Mouse (Mus musculus): ENCODE data around the gene Stat5a. TPM values are rescaled to one million over a fixed set of nuclear protein-coding genes. Genes with fewer than 3 reads are reported as not detected.

The Stat5a gene
- 0.85 and 1.2 TPM in 2 replicates for polyA plus RNA-seq (2015; fragmentation: Nextera tagmentation; extraction: Ambion mirVana)

GRCm38 (mm10) chr11:100858935-100859578 is at the start of gene Stat5a:
Gene Stat5a (plus strand): TSS chr11:100859351.
- no peak within 1 kb of the TSS for H3K27ac ChIP-seq
- H3K4me2 ChIP-seq = peak within 1 kb of the TSS; percentile 62
- peak within 1 kb of the TSS; percentile 51; the same call in 1 of the 2 replicates for H3K9ac ChIP-seq
- H3K4me1 ChIP-seq = peaks cover 5% of the 10 kb centered on the region; the same call in 1 of the 2 replicates
- H3K36me3 ChIP-seq (ENCODE audit: poor library complexity, severe bottlenecking) = no peaks in the 10 kb centered on the region
- 69% methylated on average over 9 of the region's 9 CpGs for WGBS
- H3K9me3 ChIP-seq (replicated peaks) = no peaks in the 10 kb centered on the region
- ATAC-seq = no peak
- peaks cover 85% of the 10 kb centered on the region for H3K27me3 ChIP-seq
- peak within 1 kb of the TSS; percentile 39 for H3K4me3 ChIP-seq

GRCm38 (mm10) chr11:100810516-100810915 is 48.6 kb upstream of the Stat5a start:
- H3K9me3 ChIP-seq (replicated peaks) = no peaks in the 10 kb centered on the region
- H3K4me2 ChIP-seq = no peak overlapping the region
- H3K4me3 ChIP-seq = no peak overlapping the region
- no peaks in the 10 kb centered on the region for H3K36me3 ChIP-seq (ENCODE audit: poor library complexity, severe bottlenecking)
- no peak overlapping the region for H3K9ac ChIP-seq
- peaks cover 4% of the 10 kb centered on the region; the same call in 1 of the 2 replicates for H3K4me1 ChIP-seq
- WGBS = 89% methylated on average over 9 of the region's 9 CpGs
- H3K27me3 ChIP-seq = no peaks in the 10 kb centered on the region
- no peak for ATAC-seq
- H3K27ac ChIP-seq = no peak overlapping the region

- H3K9me3 ChIP-seq (replicated peaks) = no peaks in the 10 kb centered on the region
- no peak overlapping the region for H3K9ac ChIP-seq
- WGBS = 94% methylated on average over 2 of the region's 2 CpGs
Observed at GRCm38 (mm10) chr11:100811132-100811531, 48.0 kb upstream of the Stat5a start.

GRCm38 (mm10) chr11:100814498-100814897 is 44.7 kb upstream of the Stat5a start:
- H3K27ac ChIP-seq = no peak overlapping the region
- H3K4me1 ChIP-seq = peaks cover 9% of the 10 kb centered on the region; the same call in 1 of the 2 replicates
- no peaks in the 10 kb centered on the region for H3K36me3 ChIP-seq (ENCODE audit: poor library complexity, severe bottlenecking)
- WGBS = 80% methylated on average over 13 of the region's 13 CpGs
- no peaks in the 10 kb centered on the region for H3K27me3 ChIP-seq
- no peak overlapping the region for H3K9ac ChIP-seq
- no peaks in the 10 kb centered on the region for H3K9me3 ChIP-seq (replicated peaks)
- H3K4me2 ChIP-seq = no peak overlapping the region
- ATAC-seq = no peak
- H3K4me3 ChIP-seq = no peak overlapping the region

More at GRCm38 (mm10) chr11:100811132-100811531, 48.0 kb upstream of the Stat5a start:
- ATAC-seq = no peak
- Histone ChIP-seq H3K4me3 (no peak overlapping the region), H3K4me1 (peaks cover 4% of the 10 kb centered on the region; the same call in 1 of the 2 replicates), H3K36me3 (ENCODE audit: poor library complexity, severe bottlenecking) (no peaks in the 10 kb centered on the region), H3K27ac (no peak overlapping the region), H3K27me3 (no peaks in the 10 kb centered on the region), H3K4me2 (no peak overlapping the region)

- WGBS = 94% methylated on average over 3 of the region's 3 CpGs
- H3K27ac ChIP-seq = no peak overlapping the region
- H3K4me3 ChIP-seq = no peak overlapping the region
- no peaks in the 10 kb centered on the region for H3K9me3 ChIP-seq (replicated peaks)
- ATAC-seq = no peak
- no peaks in the 10 kb centered on the region for H3K36me3 ChIP-seq (ENCODE audit: poor library complexity, severe bottlenecking)
- no peak overlapping the region for H3K9ac ChIP-seq
- peaks cover 9% of the 10 kb centered on the region; the same call in 1 of the 2 replicates for H3K4me1 ChIP-seq
- no peaks in the 10 kb centered on the region for H3K27me3 ChIP-seq
- no peak overlapping the region for H3K4me2 ChIP-seq
Observed at GRCm38 (mm10) chr11:100816342-100816741, 42.8 kb upstream of the Stat5a start.

GRCm38 (mm10) chr11:100816801-100817200 is 42.4 kb upstream of the Stat5a start:
- H3K4me1 ChIP-seq = peaks cover 9% of the 10 kb centered on the region; the same call in 1 of the 2 replicates
- no peak overlapping the region for H3K4me3 ChIP-seq
- no peak overlapping the region for H3K4me2 ChIP-seq
- 71% methylated on average over 4 of the region's 4 CpGs for WGBS
- no peak overlapping the region for H3K9ac ChIP-seq
- H3K9me3 ChIP-seq (replicated peaks) = no peaks in the 10 kb centered on the region
- no peaks in the 10 kb centered on the region for H3K27me3 ChIP-seq
- H3K27ac ChIP-seq = no peak overlapping the region
- ATAC-seq = no peak
- H3K36me3 ChIP-seq (ENCODE audit: poor library complexity, severe bottlenecking) = no peaks in the 10 kb centered on the region

GRCm38 (mm10) chr11:100817311-100817710 is 41.8 kb upstream of the Stat5a start:
- Histone ChIP-seq H3K27ac (no peak overlapping the region), H3K36me3 (ENCODE audit: poor library complexity, severe bottlenecking) (no peaks in the 10 kb centered on the region), H3K9me3 (replicated peaks) (no peaks in the 10 kb centered on the region), H3K4me3 (no peak overlapping the region), H3K27me3 (peaks cover 2% of the 10 kb centered on the region; the same call in 1 of the 2 replicates), H3K9ac (no peak overlapping the region), H3K4me2 (no peak overlapping the region), H3K4me1 (peaks cover 9% of the 10 kb centered on the region; the same call in 1 of the 2 replicates)
- 79% methylated on average over 9 of the region's 9 CpGs for WGBS
- ATAC-seq = no peak

- WGBS = 93% methylated on average over 15 of the region's 15 CpGs
- Histone ChIP-seq H3K4me2 (no peak overlapping the region), H3K9me3 (replicated peaks) (no peaks in the 10 kb centered on the region), H3K36me3 (ENCODE audit: poor library complexity, severe bottlenecking) (no peaks in the 10 kb centered on the region), H3K4me1 (peaks cover 9% of the 10 kb centered on the region; the same call in 1 of the 2 replicates), H3K27me3 (peaks cover 3% of the 10 kb centered on the region; the same call in 1 of the 2 replicates), H3K27ac (no peak overlapping the region), H3K4me3 (no peak overlapping the region), H3K9ac (no peak overlapping the region)
- no peak for ATAC-seq
Observed at GRCm38 (mm10) chr11:100818359-100819012, 40.7 kb upstream of the Stat5a start.

GRCm38 (mm10) chr11:100819048-100819447 is 40.1 kb upstream of the Stat5a start:
- 90% methylated on average over 8 of the region's 8 CpGs for WGBS

GRCm38 (mm10) chr11:100819626-100820025 is 39.5 kb upstream of the Stat5a start:
- peaks cover 3% of the 10 kb centered on the region; the same call in 1 of the 2 replicates for H3K27me3 ChIP-seq
- H3K27ac ChIP-seq = no peak overlapping the region
- no peak for ATAC-seq
- H3K4me2 ChIP-seq = no peak overlapping the region
- WGBS = 94% methylated on average over 16 of the region's 16 CpGs
- H3K9ac ChIP-seq = no peak overlapping the region
- peaks cover 9% of the 10 kb centered on the region; the same call in 1 of the 2 replicates for H3K4me1 ChIP-seq
- H3K9me3 ChIP-seq (replicated peaks) = no peaks in the 10 kb centered on the region
- H3K4me3 ChIP-seq = no peak overlapping the region
- H3K36me3 ChIP-seq (ENCODE audit: poor library complexity, severe bottlenecking) = no peaks in the 10 kb centered on the region

More at GRCm38 (mm10) chr11:100819048-100819447, 40.1 kb upstream of the Stat5a start:
- H3K9ac ChIP-seq = no peak overlapping the region
- ATAC-seq = no peak
- no peaks in the 10 kb centered on the region for H3K36me3 ChIP-seq (ENCODE audit: poor library complexity, severe bottlenecking)
- peaks cover 3% of the 10 kb centered on the region; the same call in 1 of the 2 replicates for H3K27me3 ChIP-seq
- H3K9me3 ChIP-seq (replicated peaks) = no peaks in the 10 kb centered on the region
- no peak overlapping the region for H3K4me2 ChIP-seq
- no peak overlapping the region for H3K27ac ChIP-seq
- no peak overlapping the region for H3K4me3 ChIP-seq
- H3K4me1 ChIP-seq = peaks cover 9% of the 10 kb centered on the region; the same call in 1 of the 2 replicates

- Histone ChIP-seq H3K36me3 (ENCODE audit: poor library complexity, severe bottlenecking) (no peaks in the 10 kb centered on the region), H3K27me3 (peaks cover 3% of the 10 kb centered on the region; the same call in 1 of the 2 replicates), H3K27ac (no peak overlapping the region), H3K9ac (no peak overlapping the region), H3K4me3 (no peak overlapping the region), H3K9me3 (replicated peaks) (no peaks in the 10 kb centered on the region), H3K4me2 (no peak overlapping the region), H3K4me1 (peaks cover 10% of the 10 kb centered on the region; the same call in 1 of the 2 replicates)
- 67% methylated on average over 8 of the region's 8 CpGs for WGBS
- ATAC-seq = no peak
Observed at GRCm38 (mm10) chr11:100820047-100820446, 39.1 kb upstream of the Stat5a start.

- H3K4me3 ChIP-seq = no peak overlapping the region
- no peak overlapping the region for H3K4me2 ChIP-seq
- WGBS = 87% methylated on average over 13 of the region's 13 CpGs
- no peaks in the 10 kb centered on the region for H3K36me3 ChIP-seq (ENCODE audit: poor library complexity, severe bottlenecking)
- no peaks in the 10 kb centered on the region for H3K9me3 ChIP-seq (replicated peaks)
- ATAC-seq = no peak
- peaks cover 24% of the 10 kb centered on the region for H3K4me1 ChIP-seq
- peaks cover 3% of the 10 kb centered on the region; the same call in 1 of the 2 replicates for H3K27me3 ChIP-seq
- no peak overlapping the region for H3K27ac ChIP-seq
- no peak overlapping the region for H3K9ac ChIP-seq
Observed at GRCm38 (mm10) chr11:100821605-100822220, 37.4 kb upstream of the Stat5a start.

All from forebrain, embryonic 13.5 days (tissue).